In the genomic region with DNA sequence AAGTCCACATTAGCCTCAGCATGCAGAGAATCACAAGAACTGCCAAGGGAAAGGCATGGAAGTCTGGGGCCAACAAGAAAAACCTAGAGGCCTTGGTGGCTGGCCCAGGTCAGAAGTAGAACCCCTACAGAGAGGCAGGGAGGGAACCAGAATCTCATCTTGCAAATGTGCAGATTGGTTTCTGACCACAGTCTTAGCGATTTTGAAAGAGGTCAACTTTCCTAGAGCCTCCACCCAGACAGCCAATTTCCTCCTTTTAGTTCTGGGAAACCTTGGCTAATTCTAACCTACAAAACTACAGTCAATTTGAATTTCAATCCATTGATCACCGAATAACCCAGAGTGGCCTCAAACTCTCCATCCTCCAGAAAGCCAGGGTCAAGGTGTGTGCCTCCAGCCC, we compare ENCODE assay signal across 22 mouse cellular contexts. TPM values are rescaled to one million over a fixed set of nuclear protein-coding genes. Genes with fewer than 3 reads are reported as not detected.
DNase-seq lines count a peak whose midpoint lies in the region; ATAC-seq and TF ChIP-seq lines count a peak whose summit lies in the region.
"Had no signal": no experiment of that assay in that cellular context is flagged by ENCODE, and none has a peak within 500 bp of the region (broad histone marks: within the 10 kb centered on the region; RNA-seq: fewer than 3 reads in every experiment).

No protein-coding gene starts in this region.

- intact Hi-C loops in heart, adult 2 months (cut with DNase I), result no loop called here

- no peaks in the 10 kb centered on the region for H3K79me2 ChIP-seq in heart, adult 2 months (replicated peaks; ENCODE audit: control insufficient read depth, insufficient read depth, low read length)

- peaks cover 5% of the 10 kb centered on the region for H3K4me1 ChIP-seq in heart, adult 2 months (ENCODE audit: control insufficient read depth, insufficient read depth, low read length)
- H3K4me1 ChIP-seq in stomach, embryonic 15.5 days, result no peaks in the 10 kb centered on the region
- peaks cover 28% of the 10 kb centered on the region for H3K4me1 ChIP-seq in hindbrain, embryonic 10.5 days (replicated peaks)
- H3K4me1 ChIP-seq: heart, embryonic 13.5 days; limb, embryonic 12.5 days; liver, embryonic 12.5 days; midbrain, embryonic 12.5 days; neural tube, embryonic 13.5 days had no signal

- H3K4me2 ChIP-seq in stomach, embryonic 15.5 days, result no peak overlapping the region
- H3K4me2 ChIP-seq: heart, embryonic 13.5 days; limb, embryonic 12.5 days; liver, embryonic 12.5 days; lung, embryonic 14.5 days; midbrain, embryonic 12.5 days; neural tube, embryonic 13.5 days had no signal

- H3K9me3 ChIP-seq in stomach, embryonic 15.5 days, result no peaks in the 10 kb centered on the region
- H3K9me3 ChIP-seq in hindbrain, embryonic 10.5 days, result no peaks in the 10 kb centered on the region
- H3K9me3 ChIP-seq: heart, embryonic 13.5 days; limb, embryonic 12.5 days; liver, embryonic 12.5 days; midbrain, embryonic 12.5 days; neural tube, embryonic 13.5 days had no signal

- H3K4me3 ChIP-seq in heart, adult 2 months, result no peak overlapping the region
- H3K4me3 ChIP-seq in layer of hippocampus, adult 2 months, result no peak overlapping the region
- H3K4me3 ChIP-seq in stomach, embryonic 15.5 days (replicated peaks), result no peak overlapping the region
- H3K4me3 ChIP-seq in hindbrain, embryonic 10.5 days, result no peak overlapping the region
- H3K4me3 ChIP-seq: heart, embryonic 13.5 days; limb, embryonic 12.5 days; liver, embryonic 12.5 days; midbrain, embryonic 12.5 days; neural tube, embryonic 13.5 days had no signal

- no peak for ATAC-seq in stomach, embryonic 15.5 days (ENCODE audit: insufficient read depth, low FRiP score, low read depth)
- no peak for ATAC-seq in cerebellum, adult (ENCODE audit: insufficient number of reproducible peaks, low FRiP score, low TSS enrichment)
- ATAC-seq: forebrain, postnatal 0 days; hindbrain, postnatal 0 days had no signal

- no peak for TF ChIP-seq POLR2A in heart, adult 2 months (IDR thresholded peaks at IDR 0.05; ENCODE audit: insufficient read depth, low read depth, low read length)

- 60% methylated on average over 2 of the region's 2 CpGs for WGBS in heart, adult 2 months
- 67% methylated on average over 2 of the region's 2 CpGs for WGBS in stomach, embryonic 15.5 days
- WGBS in hindbrain, embryonic 10.5 days, result 75% methylated on average over 2 of the region's 2 CpGs

- TF ChIP-seq EP300 in heart, adult 2 months (IDR thresholded peaks at IDR 0.05; ENCODE audit: insufficient read depth, low read depth, low read length), result no peak

- no peak for DNase-seq in heart, adult 2 months
- DNase-seq in heart, adult 11 months, result no peak
- DNase-seq in layer of hippocampus, adult 2 months (ENCODE audit: low spot score in 2 of 2), result no peak
- no peak for DNase-seq in layer of hippocampus, postnatal 14 days (ENCODE audit: low spot score in 2 of 2)
- peak; percentile 85 for DNase-seq in R1 (ENCODE audit: low read depth, low spot score)
- no peak for DNase-seq in hindbrain, embryonic 10.5 days (ENCODE audit: low spot score)
- DNase-seq: cerebellum, adult 11 months; cerebellum, postnatal 10 days; embryo, embryonic 11 days; forebrain, postnatal 0 days; right cerebral cortex, adult 18-20 months; thymus, adult 2 months had no signal

- TF ChIP-seq CTCF in heart, adult 2 months (IDR thresholded peaks at IDR 0.05), result no peak
- TF ChIP-seq CTCF in layer of hippocampus, adult 2 months (conservative IDR thresholded peaks at IDR 0.05), result no peak

- no peak overlapping the region for H3K9ac ChIP-seq in heart, adult 2 months (ENCODE audit: low read depth, low read length)
- H3K9ac ChIP-seq in stomach, embryonic 15.5 days, result no peak overlapping the region
- H3K9ac ChIP-seq: forebrain, postnatal 0 days; heart, embryonic 13.5 days; limb, embryonic 12.5 days; liver, embryonic 12.5 days; lung, embryonic 14.5 days; midbrain, embryonic 12.5 days; neural tube, embryonic 13.5 days had no signal

- no peaks in the 10 kb centered on the region for H3K27me3 ChIP-seq in heart, adult 2 months (ENCODE audit: control insufficient read depth, insufficient read depth, low read length)
- H3K27me3 ChIP-seq in stomach, embryonic 15.5 days (replicated peaks), result no peaks in the 10 kb centered on the region
- H3K27me3 ChIP-seq in hindbrain, embryonic 10.5 days (ENCODE audit: insufficient read depth, poor library complexity, severe bottlenecking), result no peaks in the 10 kb centered on the region
- H3K27me3 ChIP-seq: heart, embryonic 13.5 days; midbrain, embryonic 12.5 days; neural tube, embryonic 13.5 days had no signal

- no peaks in the 10 kb centered on the region for H3K36me3 ChIP-seq in heart, adult 2 months (ENCODE audit: control insufficient read depth, insufficient read depth, low read length)
- no peaks in the 10 kb centered on the region for H3K36me3 ChIP-seq in stomach, embryonic 15.5 days
- H3K36me3 ChIP-seq in hindbrain, embryonic 10.5 days, result no peaks in the 10 kb centered on the region
- H3K36me3 ChIP-seq: heart, embryonic 13.5 days; limb, embryonic 12.5 days; liver, embryonic 12.5 days; midbrain, embryonic 12.5 days; neural tube, embryonic 13.5 days had no signal

- peak overlapping the region; percentile 44 for H3K27ac ChIP-seq in heart, adult 2 months
- H3K27ac ChIP-seq in layer of hippocampus, adult 2 months, result 0 out of 2 replicates have a peak overlapping the region, but pooled peaks have one; percentile 19
- H3K27ac ChIP-seq in stomach, embryonic 15.5 days, result peak overlapping the region; percentile 67; the same call in 1 of the 2 replicates
- no peak overlapping the region for H3K27ac ChIP-seq in hindbrain, embryonic 10.5 days
- H3K27ac ChIP-seq: heart, embryonic 13.5 days; limb, embryonic 12.5 days; liver, embryonic 12.5 days; macrophage; midbrain, embryonic 12.5 days had no signal

RNA-seq across cellular contexts. Expression of gene Slc52a3, which starts 16.4 kb away (rescaled TPM):
- 1 to 10 TPM; 1.8 to 3.4 TPM for total RNA-seq in heart, adult 2 months (2021)
- polyA plus RNA-seq in heart, adult 2 months (2012; rRNA removed), result 2.5 and 2.8 TPM in 2 replicates
- total RNA-seq in layer of hippocampus, adult 2 months (2021), result 1 to 10 TPM; 2.8 to 2.9 TPM
- 1 to 10 TPM; 3.2 to 3.7 TPM for total RNA-seq in layer of hippocampus, postnatal 14 days (2021)
- polyA plus RNA-seq in stomach, embryonic 15.5 days (2015; fragmentation: Nextera tagmentation; extraction: Ambion mirVana), result 4.9 and 7.3 TPM in 2 replicates
- 0.90 and 1.3 TPM in 2 replicates for polyA plus RNA-seq in hindbrain, embryonic 10.5 days (2016; fragmentation: Nextera tagmentation; extraction: Ambion mirVana)
- polyA plus RNA-seq: macrophage had no signal

RNA-seq across cellular contexts. Expression of gene Fam110a, which starts 32.7 kb away (rescaled TPM):
- 1 to 10 TPM; 4.3 to 4.7 TPM for total RNA-seq in heart, adult 2 months (2021)
- 6.6 and 7.2 TPM in 2 replicates for polyA plus RNA-seq in heart, adult 2 months (2012; rRNA removed)
- 1 to 10 TPM; 7.8 to 8.0 TPM for total RNA-seq in layer of hippocampus, adult 2 months (2021)
- total RNA-seq in layer of hippocampus, postnatal 14 days (2021), result 1 to 10 TPM; 8.2 to 9.5 TPM
- 26.8 TPM in 2 replicates for polyA plus RNA-seq in stomach, embryonic 15.5 days (2015; fragmentation: Nextera tagmentation; extraction: Ambion mirVana)
- 99.4 and 149 TPM in 2 replicates for polyA plus RNA-seq in hindbrain, embryonic 10.5 days (2016; fragmentation: Nextera tagmentation; extraction: Ambion mirVana)
